Mouse (Mus musculus) intestine, embryonic 15.5 days (tissue): Measurements from ENCODE around the gene Tmem86a. TPM values are rescaled to one million over a fixed set of nuclear protein-coding genes. Genes with fewer than 3 reads are reported as not detected.

Source experiments
- ATAC-seq: fragments of 200-750 bp; cut with Nextera tagmentation; 2 replicates; pipeline ENCODE4 v1.8.0; 2017; ENCODE audit warnings: moderate TSS enrichment, moderate library complexity
- H3K27ac ChIP-seq: fragments of 300-500 bp; sonication (generic); 2 replicates; pipeline ENCODE4 v1.5.1; 2015; ENCODE audit warnings: mild to moderate bottlenecking, inconsistent platforms
- H3K27me3 ChIP-seq: fragments of 300-500 bp; sonication (generic); replicated peaks from 2 replicates; pipeline ENCODE4 v1.6.1; 2015; ENCODE audit warnings: inconsistent platforms
- H3K36me3 ChIP-seq: fragments of 300-500 bp; sonication (generic); 2 replicates; pipeline ENCODE4 v1.6.1; 2015; ENCODE audit warnings: inconsistent platforms
- H3K4me1 ChIP-seq: fragments of 300-500 bp; sonication (generic); replicated peaks from 2 replicates; pipeline ENCODE4 v1.6.1; 2015; ENCODE audit warnings: inconsistent platforms
- H3K4me2 ChIP-seq: fragments of 300-500 bp; sonication (generic); replicated peaks from 2 replicates; pipeline ENCODE4 v1.6.1; 2015; ENCODE audit warnings: mild to moderate bottlenecking, inconsistent platforms
- H3K4me3 ChIP-seq: fragments of 300-500 bp; sonication (generic); replicated peaks from 2 replicates; pipeline ENCODE4 v1.5.1; 2015; ENCODE audit warnings: inconsistent platforms
- H3K9ac ChIP-seq: fragments of 300-500 bp; sonication (generic); 2 replicates; pipeline ENCODE4 v1.6.1; 2015; ENCODE audit warnings: inconsistent platforms
- H3K9me3 ChIP-seq: fragments of 300-500 bp; sonication (generic); 2 replicates; pipeline ENCODE4 v1.6.1; 2016; ENCODE audit warnings: inconsistent platforms
- WGBS: fragments of 180-500 bp; shearing (Covaris S2); methylation state at CpG from one replicate; pipeline ENCODE4 v1.1.7; 2015; 5-methylcytosine and 5-hydroxymethylcytosine counted together
- polyA plus RNA-seq: library from polyadenylated mRNA; unstranded; fragments of >200 nt; fragmentation: Nextera tagmentation; extraction: Ambion mirVana; gene quantifications from 2 replicates; pipeline ENCODE4 v1.2.1, GENCODE M21; 2015

Tmem86a gene
- polyA plus RNA-seq, 1 experiment from 2014 or later, result 48.8 TPM

DNA sequence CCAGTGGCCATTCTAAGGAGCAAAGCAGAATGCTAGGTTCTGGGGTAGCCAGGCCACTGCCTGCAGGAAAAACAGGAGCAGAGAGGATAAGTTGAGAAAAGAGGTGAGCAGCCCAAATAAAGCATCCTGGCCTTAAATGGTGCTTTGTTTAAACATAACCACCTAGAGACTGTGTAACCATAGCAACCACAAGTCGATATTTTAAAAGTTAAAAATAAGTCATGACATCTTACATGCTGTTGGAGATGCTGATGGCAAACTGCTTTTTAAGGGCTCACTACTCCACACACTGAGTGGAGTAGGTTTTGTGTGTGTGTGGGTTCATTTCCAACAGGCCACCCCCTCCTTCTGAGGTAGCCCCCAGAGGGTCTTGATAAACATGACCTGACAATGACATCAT is 34.7 kb downstream of the Tmem86a start:
- Histone ChIP-seq H3K27me3 (no peaks in the 10 kb centered on the region), H3K4me1 (peaks cover 4% of the 10 kb centered on the region; the same call in 1 of the 2 replicates), H3K36me3 (no peaks in the 10 kb centered on the region), H3K27ac (no peak overlapping the region), H3K9ac (no peak overlapping the region), H3K4me2 (no peak overlapping the region), H3K9me3 (no peaks in the 10 kb centered on the region), H3K4me3 (no peak overlapping the region)
- no peak for ATAC-seq
- WGBS, result 46% methylated on average over 1 of the region's 1 CpGs

DNA sequence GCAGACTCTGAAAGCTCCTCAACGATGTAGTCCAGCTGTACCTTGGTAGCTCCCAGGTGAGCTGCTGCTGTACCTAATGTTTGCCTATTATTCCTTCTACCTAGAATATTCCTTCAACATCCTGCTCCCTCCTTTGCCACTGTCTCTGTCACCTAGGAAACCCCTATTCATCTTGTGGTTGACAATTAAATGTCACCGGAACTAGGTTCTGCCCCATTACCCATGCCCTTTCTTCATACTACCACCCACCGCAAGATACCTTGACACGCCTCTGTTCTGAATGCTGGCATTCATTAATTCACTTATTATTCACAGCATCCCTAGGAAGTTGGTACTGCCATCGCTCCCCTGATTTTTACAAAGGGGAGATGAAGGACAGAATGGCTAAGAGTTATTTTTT is 43.5 kb downstream of the Tmem86a start:
- no peaks in the 10 kb centered on the region for H3K27me3 ChIP-seq
- H3K4me2 ChIP-seq, result no peak overlapping the region
- H3K4me3 ChIP-seq, result no peak overlapping the region
- H3K4me1 ChIP-seq, result no peaks in the 10 kb centered on the region
- H3K9me3 ChIP-seq, result no peaks in the 10 kb centered on the region
- no peaks in the 10 kb centered on the region for H3K36me3 ChIP-seq
- 87% methylated on average over 5 of the region's 5 CpGs for WGBS
- no peak overlapping the region for H3K9ac ChIP-seq
- no peak for ATAC-seq
- H3K27ac ChIP-seq, result no peak overlapping the region

DNA sequence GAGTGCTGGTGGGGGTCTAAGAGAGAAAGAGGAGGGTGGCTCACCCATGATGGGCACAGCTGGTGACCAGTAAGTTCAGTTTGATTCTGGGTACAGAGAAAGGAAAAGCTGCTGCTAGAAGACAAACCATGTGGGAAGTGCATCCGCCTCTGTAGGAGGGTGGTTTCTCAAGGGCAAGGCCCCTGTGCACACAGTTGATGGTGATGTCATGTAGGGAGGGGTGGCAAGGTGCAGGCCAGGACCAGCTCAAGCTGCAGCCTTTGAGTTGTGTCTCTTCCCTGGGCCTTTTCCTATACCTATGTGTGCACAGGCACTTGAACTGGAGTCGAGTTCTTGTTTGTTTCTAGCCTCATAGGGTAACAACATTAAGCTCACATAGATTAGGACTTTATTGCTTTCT is 44.6 kb downstream of the Tmem86a start:
- no peaks in the 10 kb centered on the region for H3K27me3 ChIP-seq
- 46% methylated on average over 2 of the region's 2 CpGs for WGBS
- H3K4me2 ChIP-seq, result no peak overlapping the region
- H3K9me3 ChIP-seq, result no peaks in the 10 kb centered on the region
- H3K9ac ChIP-seq, result no peak overlapping the region
- ATAC-seq, result no peak
- no peaks in the 10 kb centered on the region for H3K4me1 ChIP-seq
- no peak overlapping the region for H3K27ac ChIP-seq
- H3K4me3 ChIP-seq, result no peak overlapping the region
- H3K36me3 ChIP-seq, result no peaks in the 10 kb centered on the region

DNA sequence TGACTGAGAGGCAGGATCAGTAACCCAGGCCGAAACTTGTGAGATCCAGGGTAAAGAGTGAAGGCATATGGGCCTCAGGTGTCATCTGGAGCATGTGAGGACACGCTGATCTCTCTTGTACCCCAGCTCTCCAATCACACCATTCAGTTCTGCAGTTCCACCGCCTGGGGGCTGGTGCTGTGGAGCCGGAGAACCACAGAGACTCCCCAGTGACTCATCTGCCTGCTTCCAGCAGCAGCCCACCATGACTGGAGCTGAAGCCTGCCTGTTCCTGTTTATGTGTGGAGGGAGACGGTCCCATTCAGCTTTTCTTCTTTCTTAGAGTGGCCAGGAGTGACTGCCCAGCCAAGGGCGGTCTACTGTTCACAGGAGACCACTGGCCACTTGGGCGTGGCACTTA is 47.6 kb downstream of the Tmem86a start:
- H3K9me3 ChIP-seq, result no peaks in the 10 kb centered on the region
- no peaks in the 10 kb centered on the region for H3K4me1 ChIP-seq
- H3K27me3 ChIP-seq, result no peaks in the 10 kb centered on the region
- no peak overlapping the region for H3K4me2 ChIP-seq
- H3K27ac ChIP-seq, result no peak overlapping the region
- no peak overlapping the region for H3K9ac ChIP-seq
- WGBS, result 66% methylated on average over 7 of the region's 7 CpGs
- no peak overlapping the region for H3K4me3 ChIP-seq
- H3K36me3 ChIP-seq, result no peaks in the 10 kb centered on the region
- no peak for ATAC-seq

DNA sequence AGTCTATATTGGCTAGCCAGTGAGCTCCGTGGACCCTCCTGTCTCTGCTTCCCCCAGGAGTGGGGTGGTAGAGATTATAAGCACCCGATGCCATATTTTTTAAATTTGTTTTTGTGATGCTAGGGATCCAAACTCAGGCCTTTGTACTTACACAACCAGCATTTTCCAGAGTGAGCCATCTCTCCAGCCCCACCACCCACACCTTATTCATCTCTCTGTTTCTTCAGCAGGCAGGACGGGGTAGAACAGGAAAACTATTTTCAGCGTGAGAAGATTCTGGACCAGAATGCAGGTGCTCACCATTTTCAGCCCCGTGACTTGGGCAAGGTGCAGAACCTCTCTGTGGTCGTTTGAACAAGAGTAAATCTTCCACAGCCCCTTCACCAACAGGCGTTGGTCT is 48.9 kb downstream of the Tmem86a start:
- H3K4me2 ChIP-seq, result no peak overlapping the region
- no peak overlapping the region for H3K27ac ChIP-seq
- H3K36me3 ChIP-seq, result no peaks in the 10 kb centered on the region
- H3K27me3 ChIP-seq, result no peaks in the 10 kb centered on the region
- H3K4me1 ChIP-seq, result no peaks in the 10 kb centered on the region
- no peak overlapping the region for H3K4me3 ChIP-seq
- 79% methylated on average over 7 of the region's 7 CpGs for WGBS
- no peaks in the 10 kb centered on the region for H3K9me3 ChIP-seq
- no peak overlapping the region for H3K9ac ChIP-seq
- no peak for ATAC-seq

DNA sequence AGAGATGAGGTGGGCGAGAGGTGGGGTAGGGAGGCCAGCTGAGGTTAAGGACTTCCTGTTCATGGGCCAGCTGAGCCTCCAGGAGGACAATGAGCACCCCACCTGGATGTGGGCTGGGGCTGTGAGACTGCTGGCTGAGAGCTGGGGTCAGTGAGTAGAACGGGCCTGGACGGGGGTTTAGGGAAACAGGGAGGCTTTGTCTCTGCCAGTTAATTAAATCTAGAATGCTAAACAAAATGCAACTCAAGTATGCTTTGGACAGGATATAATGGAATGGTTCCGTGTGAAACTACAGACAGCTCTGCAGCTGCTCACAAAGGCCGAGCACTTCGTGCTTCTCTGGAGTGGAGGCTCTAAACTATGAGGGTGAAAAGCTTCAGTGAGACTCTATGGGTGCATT is 50.2 kb downstream of the Tmem86a start:
- Histone ChIP-seq H3K9ac (no peak overlapping the region), H3K4me3 (no peak overlapping the region), H3K9me3 (no peaks in the 10 kb centered on the region), H3K27ac (no peak overlapping the region), H3K27me3 (no peaks in the 10 kb centered on the region), H3K4me1 (no peaks in the 10 kb centered on the region), H3K36me3 (no peaks in the 10 kb centered on the region), H3K4me2 (no peak overlapping the region)
- WGBS, result 64% methylated on average over 6 of the region's 6 CpGs
- ATAC-seq, result no peak

DNA sequence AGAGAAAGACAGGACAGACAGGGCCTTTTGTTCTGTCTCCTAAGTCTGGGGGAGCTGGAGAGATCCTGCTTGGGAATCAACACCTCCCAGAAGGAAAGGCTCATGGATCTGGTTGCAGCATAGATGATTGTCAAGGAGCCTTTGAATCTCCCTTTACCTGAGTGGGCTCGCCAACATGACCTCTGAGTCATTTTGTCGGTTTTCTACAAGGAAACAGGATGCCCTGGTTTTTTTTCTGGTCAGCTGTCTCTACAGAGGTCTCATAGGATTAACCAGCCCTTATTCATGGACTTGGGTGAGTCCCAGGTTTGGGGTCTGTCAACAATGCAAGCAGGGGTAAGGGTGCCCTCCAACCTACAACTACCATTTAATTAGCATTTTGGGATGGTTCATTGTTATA is 52.6 kb downstream of the Tmem86a start:
- H3K36me3 ChIP-seq, result no peaks in the 10 kb centered on the region
- no peak overlapping the region for H3K4me3 ChIP-seq
- no peaks in the 10 kb centered on the region for H3K27me3 ChIP-seq
- WGBS, result 64% methylated on average over 2 of the region's 2 CpGs
- H3K4me1 ChIP-seq, result no peaks in the 10 kb centered on the region
- no peaks in the 10 kb centered on the region for H3K9me3 ChIP-seq
- H3K27ac ChIP-seq, result no peak overlapping the region
- ATAC-seq, result no peak
- no peak overlapping the region for H3K9ac ChIP-seq
- no peak overlapping the region for H3K4me2 ChIP-seq

DNA sequence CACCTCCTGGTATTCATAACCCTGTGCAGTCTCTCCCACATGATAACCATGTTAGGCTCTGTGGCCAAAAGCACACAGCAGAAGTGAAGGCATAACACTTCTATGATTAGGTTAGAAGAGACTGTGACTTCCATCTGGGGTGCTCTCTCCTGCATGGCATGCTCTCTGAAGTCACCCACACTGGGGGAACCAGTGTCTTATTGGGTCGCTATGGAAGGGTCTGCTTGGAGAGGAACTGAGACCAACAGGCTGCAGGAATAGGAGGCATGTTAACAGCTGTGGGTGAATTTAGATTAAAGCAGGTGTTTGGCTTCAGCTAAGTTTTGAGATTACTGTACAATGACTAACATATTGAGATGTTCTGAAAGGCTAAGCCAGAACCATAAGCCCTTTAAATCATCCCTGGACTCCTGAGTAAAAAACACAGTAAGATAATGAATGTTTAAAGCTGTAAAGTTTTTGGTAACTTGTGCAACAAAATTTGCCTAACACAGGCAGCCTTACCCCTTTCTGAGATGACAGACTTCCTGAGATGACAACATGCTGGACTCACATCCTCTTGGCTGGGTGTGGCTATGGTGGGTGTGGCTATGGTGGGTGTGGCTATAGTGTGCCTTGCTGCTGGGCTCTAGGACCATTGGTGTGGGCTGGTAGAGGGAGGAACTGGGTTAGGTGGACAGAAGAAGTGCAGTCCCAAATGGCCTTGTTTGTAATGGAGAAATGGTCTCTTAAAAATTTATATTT is 53.4 kb downstream of the Tmem86a start:
- H3K27ac ChIP-seq, result no peak overlapping the region
- no peak for ATAC-seq
- H3K4me3 ChIP-seq, result no peak overlapping the region
- no peaks in the 10 kb centered on the region for H3K9me3 ChIP-seq
- H3K27me3 ChIP-seq, result no peaks in the 10 kb centered on the region
- no peak overlapping the region for H3K4me2 ChIP-seq
- H3K4me1 ChIP-seq, result no peaks in the 10 kb centered on the region
- H3K36me3 ChIP-seq, result no peaks in the 10 kb centered on the region
- H3K9ac ChIP-seq, result no peak overlapping the region
- WGBS, result 68% methylated on average over 1 of the region's 1 CpGs

Other genes with a start within 250 kb of the Tmem86a start
- 2,580 and 2,742 TPM in 2 replicates for gene Ldha, start 209.1 kb upstream of the Tmem86a start, polyA plus RNA-seq
- gene Ldhc, start 189.4 kb upstream of the Tmem86a start, polyA plus RNA-seq, result not detected in 2 replicates
- gene Tsg101, start 130.6 kb upstream of the Tmem86a start, polyA plus RNA-seq, result 121 and 145 TPM in 2 replicates
- gene Uevld, start 92.1 kb upstream of the Tmem86a start, polyA plus RNA-seq, result 10.3 and 11.2 TPM in 2 replicates
- gene Gm9999, start 67.0 kb upstream of the Tmem86a start, polyA plus RNA-seq, result not detected in 2 replicates
- gene Spty2d1, start 42.2 kb upstream of the Tmem86a start, polyA plus RNA-seq, result 16.5 and 17.2 TPM in 2 replicates
- 1.8 and 2.0 TPM in 2 replicates for gene Ptpn5, start 83.1 kb downstream of the Tmem86a start, polyA plus RNA-seq
- not detected in 2 replicates for gene Mrgpra6, start 154.3 kb downstream of the Tmem86a start, polyA plus RNA-seq
- gene Mrgpra9, start 202.2 kb downstream of the Tmem86a start, polyA plus RNA-seq, result not detected in 2 replicates